Mouse (Mus musculus): ENCODE data around the gene Ffar4. TPM values are rescaled to one million over a fixed set of nuclear protein-coding genes. Genes with fewer than 3 reads are reported as not detected.

Gene Ffar4
- not detected in 2 replicates for polyA plus RNA-seq (2014; fragmentation: Nextera tagmentation; extraction: Ambion mirVana)

GRCm38 (mm10) chr19:38096858-38097758 is at the start of gene Ffar4:
Gene Ffar4 (plus strand): TSS chr19:38097071.
- H3K4me2 ChIP-seq: peak within 1 kb of the TSS; percentile 37
- under 1% methylated on average over 77 of the region's 77 CpGs for WGBS
- H3K4me1 ChIP-seq (ENCODE audit: control insufficient read depth, insufficient read depth, low read length): peaks cover 7% of the 10 kb centered on the region
- no peaks in the 10 kb centered on the region for H3K36me3 ChIP-seq (ENCODE audit: control insufficient read depth, insufficient read depth, low read length)
- peak; percentile 89 for DNase-seq (ENCODE audit: low spot score, missing footprints)
- H3K4me3 ChIP-seq (ENCODE audit: low read depth, low read length): peak within 1 kb of the TSS; percentile 25
- ATAC-seq (ENCODE audit: low FRiP score): peak; percentile 55
- no peak within 1 kb of the TSS for H3K9ac ChIP-seq (ENCODE audit: low read length)
- no peaks in the 10 kb centered on the region for H3K9me3 ChIP-seq (ENCODE audit: control insufficient read depth, low read length)
- peaks cover 29% of the 10 kb centered on the region for H3K27me3 ChIP-seq (ENCODE audit: control insufficient read depth, insufficient read depth, low read length)
- H3K27ac ChIP-seq (ENCODE audit: low read depth, low read length): no peak within 1 kb of the TSS

DNA sequence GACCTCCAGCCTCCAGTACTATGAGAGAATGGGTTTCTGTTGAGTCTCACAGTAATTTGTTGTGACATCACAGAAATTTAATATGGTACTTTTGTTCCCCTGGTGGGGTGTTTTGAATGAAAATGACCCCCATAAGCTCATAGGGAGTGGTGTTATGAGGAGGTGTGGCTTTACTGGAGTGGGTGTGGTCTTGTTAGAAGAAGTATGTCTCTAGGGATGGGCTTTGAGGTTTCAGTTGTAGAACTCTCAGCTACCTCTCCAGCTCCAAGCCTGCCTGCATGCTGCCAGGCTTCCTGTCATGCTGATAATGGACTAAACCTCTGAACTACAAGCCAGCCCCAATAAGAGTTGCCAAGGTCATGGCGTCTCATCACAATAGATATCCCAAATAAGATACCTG is 47.2 kb upstream of the Ffar4 start:
- no peak for ATAC-seq (ENCODE audit: low FRiP score)
- H3K36me3 ChIP-seq (ENCODE audit: control insufficient read depth, insufficient read depth, low read length): no peaks in the 10 kb centered on the region
- no peak overlapping the region for H3K9ac ChIP-seq (ENCODE audit: low read length)
- no peak overlapping the region for H3K4me3 ChIP-seq (ENCODE audit: low read depth, low read length)
- H3K27ac ChIP-seq (ENCODE audit: low read depth, low read length): no peak overlapping the region
- 88% methylated on average over 1 of the region's 1 CpGs for WGBS
- H3K4me2 ChIP-seq: no peak overlapping the region
- no peaks in the 10 kb centered on the region for H3K4me1 ChIP-seq (ENCODE audit: control insufficient read depth, insufficient read depth, low read length)
- H3K9me3 ChIP-seq (ENCODE audit: control insufficient read depth, low read length): no peaks in the 10 kb centered on the region
- no peaks in the 10 kb centered on the region for H3K27me3 ChIP-seq (ENCODE audit: control insufficient read depth, insufficient read depth, low read length)
- DNase-seq (ENCODE audit: low spot score, missing footprints): no peak

DNA sequence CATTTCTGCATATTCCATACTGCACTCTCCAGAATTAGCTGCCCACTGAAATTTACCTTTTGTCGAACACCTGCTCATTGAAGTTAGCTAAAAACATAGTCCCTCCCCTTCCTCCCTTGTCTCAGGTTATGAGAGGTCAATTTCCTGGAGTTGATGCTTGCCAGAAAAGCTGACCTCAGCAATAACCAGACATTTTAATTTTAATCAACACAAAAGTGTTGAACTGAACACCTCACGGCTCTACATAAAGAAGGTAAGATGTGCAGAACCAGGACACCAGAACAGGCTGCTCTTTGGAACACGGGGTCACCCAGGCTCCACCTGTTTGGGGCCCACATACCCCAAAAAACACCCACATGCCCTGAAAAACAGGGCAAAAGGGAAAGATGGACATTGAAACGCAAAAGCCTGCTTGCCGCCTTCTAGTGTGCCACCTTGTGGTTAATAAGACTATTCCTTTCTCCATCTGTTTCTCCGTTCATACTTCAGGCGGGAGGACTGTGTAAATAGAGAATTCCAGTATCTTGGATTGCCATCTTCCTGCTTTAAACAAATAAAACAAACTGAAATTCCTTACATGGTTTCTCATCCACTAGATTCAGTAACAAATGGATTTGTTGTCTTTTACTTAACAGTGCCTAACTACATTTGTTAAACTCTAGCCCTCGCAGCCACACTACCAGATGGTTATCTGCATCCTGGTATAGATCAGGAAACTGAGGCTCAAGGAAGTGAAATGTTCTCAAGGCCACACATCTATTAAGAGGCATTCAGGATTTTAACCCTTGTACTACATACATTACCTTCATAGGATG is 43.4 kb upstream of the Ffar4 start:
- Histone ChIP-seq H3K9ac (ENCODE audit: low read length) (peak overlapping the region; percentile 48; the same call in 1 of the 2 replicates), H3K27me3 (ENCODE audit: control insufficient read depth, insufficient read depth, low read length) (no peaks in the 10 kb centered on the region), H3K4me1 (ENCODE audit: control insufficient read depth, insufficient read depth, low read length) (peaks cover 7% of the 10 kb centered on the region; the same call in 1 of the 2 replicates), H3K27ac (ENCODE audit: low read depth, low read length) (no peak overlapping the region), H3K9me3 (ENCODE audit: control insufficient read depth, low read length) (no peaks in the 10 kb centered on the region), H3K4me3 (ENCODE audit: low read depth, low read length) (peak overlapping the region; percentile 75; the same call in 1 of the 2 replicates), H3K36me3 (ENCODE audit: control insufficient read depth, insufficient read depth, low read length) (peaks cover 3% of the 10 kb centered on the region; the same call in 1 of the 2 replicates), H3K4me2 (peak overlapping the region; percentile 47)
- ATAC-seq (ENCODE audit: low FRiP score): no peak
- 32% methylated on average over 8 of the region's 8 CpGs for WGBS
- DNase-seq (ENCODE audit: low spot score, missing footprints): peak; percentile 91

GRCm38 (mm10) chr19:38054149-38054719 is 42.6 kb upstream of the Ffar4 start:
- under 1% methylated on average over 23 of the region's 23 CpGs for WGBS
- H3K9me3 ChIP-seq (ENCODE audit: control insufficient read depth, low read length): no peaks in the 10 kb centered on the region
- ATAC-seq (ENCODE audit: low FRiP score) (peak; percentile 90; the same call in 1 of the 2 replicates), DNase-seq (ENCODE audit: low spot score, missing footprints) (no peak)
- H3K4me2 ChIP-seq: peak overlapping the region; percentile 47
- H3K27me3 ChIP-seq (ENCODE audit: control insufficient read depth, insufficient read depth, low read length): no peaks in the 10 kb centered on the region
- peak overlapping the region; percentile 48 for H3K9ac ChIP-seq (ENCODE audit: low read length)
- peaks cover 7% of the 10 kb centered on the region; the same call in 1 of the 2 replicates for H3K4me1 ChIP-seq (ENCODE audit: control insufficient read depth, insufficient read depth, low read length)
- peak overlapping the region; percentile 75 for H3K4me3 ChIP-seq (ENCODE audit: low read depth, low read length)
- no peak overlapping the region for H3K27ac ChIP-seq (ENCODE audit: low read depth, low read length)
- H3K36me3 ChIP-seq (ENCODE audit: control insufficient read depth, insufficient read depth, low read length): peaks cover 3% of the 10 kb centered on the region; the same call in 1 of the 2 replicates

- DNase-seq (ENCODE audit: low spot score, missing footprints): peak; percentile 100
These were observed 42.1 kb upstream of the Ffar4 start, which contains the start of gene Cep55 for GRCm38 (mm10) chr19:38054720-38055192. Gene Cep55 (plus strand): TSS chr19:38055011.

GRCm38 (mm10) chr19:38055798-38056197 is 41.1 kb upstream of the Ffar4 start:
- DNase-seq (ENCODE audit: low spot score, missing footprints): peak; percentile 83

More at GRCm38 (mm10) chr19:38054720-38055192, 42.1 kb upstream of the Ffar4 start, which contains the start of gene Cep55:
- peak within 1 kb of the TSS; percentile 68 for H3K4me2 ChIP-seq
- WGBS: under 1% methylated on average over 35 of the region's 36 CpGs
- H3K9ac ChIP-seq (ENCODE audit: low read length): peak within 1 kb of the TSS; percentile 71
- H3K9me3 ChIP-seq (ENCODE audit: control insufficient read depth, low read length): no peaks in the 10 kb centered on the region
- peak; percentile 96 for ATAC-seq (ENCODE audit: low FRiP score)
- no peaks in the 10 kb centered on the region for H3K27me3 ChIP-seq (ENCODE audit: control insufficient read depth, insufficient read depth, low read length)
- peak within 1 kb of the TSS; percentile 75 for H3K4me3 ChIP-seq (ENCODE audit: low read depth, low read length)
- 0 out of 2 replicates have a peak within 1 kb of the TSS, but pooled peaks have one; percentile 22 for H3K27ac ChIP-seq (ENCODE audit: low read depth, low read length)
- H3K36me3 ChIP-seq (ENCODE audit: control insufficient read depth, insufficient read depth, low read length): peaks cover 3% of the 10 kb centered on the region; the same call in 1 of the 2 replicates
- H3K4me1 ChIP-seq (ENCODE audit: control insufficient read depth, insufficient read depth, low read length): peaks cover 7% of the 10 kb centered on the region; the same call in 1 of the 2 replicates

GRCm38 (mm10) chr19:38056276-38056675 is 40.6 kb upstream of the Ffar4 start:
- Histone ChIP-seq H3K4me3 (ENCODE audit: low read depth, low read length) (peak overlapping the region; percentile 75), H3K9ac (ENCODE audit: low read length) (peak overlapping the region; percentile 71), H3K4me2 (peak overlapping the region; percentile 68), H3K36me3 (ENCODE audit: control insufficient read depth, insufficient read depth, low read length) (peaks cover 12% of the 10 kb centered on the region), H3K27ac (ENCODE audit: low read depth, low read length) (no peak overlapping the region), H3K27me3 (ENCODE audit: control insufficient read depth, insufficient read depth, low read length) (no peaks in the 10 kb centered on the region), H3K4me1 (ENCODE audit: control insufficient read depth, insufficient read depth, low read length) (peaks cover 7% of the 10 kb centered on the region; the same call in 1 of the 2 replicates), H3K9me3 (ENCODE audit: control insufficient read depth, low read length) (no peaks in the 10 kb centered on the region)
- peak; percentile 72 for DNase-seq (ENCODE audit: low spot score, missing footprints)
- ATAC-seq (ENCODE audit: low FRiP score): no peak
- WGBS: 54% methylated on average over 3 of the region's 3 CpGs

More at GRCm38 (mm10) chr19:38055798-38056197, 41.1 kb upstream of the Ffar4 start:
- peak overlapping the region; percentile 75 for H3K4me3 ChIP-seq (ENCODE audit: low read depth, low read length)
- H3K4me2 ChIP-seq: peak overlapping the region; percentile 68
- WGBS: 21% methylated on average over 6 of the region's 6 CpGs
- H3K27me3 ChIP-seq (ENCODE audit: control insufficient read depth, insufficient read depth, low read length): no peaks in the 10 kb centered on the region
- peaks cover 8% of the 10 kb centered on the region; the same call in 1 of the 2 replicates for H3K36me3 ChIP-seq (ENCODE audit: control insufficient read depth, insufficient read depth, low read length)
- no peak for ATAC-seq (ENCODE audit: low FRiP score)
- H3K4me1 ChIP-seq (ENCODE audit: control insufficient read depth, insufficient read depth, low read length): peaks cover 7% of the 10 kb centered on the region; the same call in 1 of the 2 replicates
- H3K9me3 ChIP-seq (ENCODE audit: control insufficient read depth, low read length): no peaks in the 10 kb centered on the region
- no peak overlapping the region for H3K27ac ChIP-seq (ENCODE audit: low read depth, low read length)
- H3K9ac ChIP-seq (ENCODE audit: low read length): peak overlapping the region; percentile 71

DNA sequence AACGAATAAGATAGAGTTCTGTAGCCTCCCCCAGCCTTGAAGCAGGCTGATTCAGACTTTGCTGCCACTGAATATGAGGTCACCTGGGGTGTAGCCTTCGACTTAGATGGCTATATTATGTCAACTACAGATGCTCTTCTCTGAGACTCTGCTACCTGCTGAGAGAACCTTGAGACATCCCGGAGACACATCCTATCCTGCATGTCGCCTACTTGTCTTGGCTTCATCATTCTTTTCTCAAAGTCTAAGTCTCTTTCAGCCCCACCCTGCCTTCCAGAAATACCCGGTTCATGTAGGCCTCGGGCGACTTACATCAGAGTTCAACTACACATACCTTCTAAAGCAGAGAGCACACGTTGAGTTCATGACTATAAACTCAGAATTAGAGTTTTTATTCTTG is 39.9 kb upstream of the Ffar4 start:
- H3K4me3 ChIP-seq (ENCODE audit: low read depth, low read length): no peak overlapping the region
- peaks cover 13% of the 10 kb centered on the region for H3K36me3 ChIP-seq (ENCODE audit: control insufficient read depth, insufficient read depth, low read length)
- no peak overlapping the region for H3K27ac ChIP-seq (ENCODE audit: low read depth, low read length)
- no peaks in the 10 kb centered on the region for H3K9me3 ChIP-seq (ENCODE audit: control insufficient read depth, low read length)
- no peak overlapping the region for H3K9ac ChIP-seq (ENCODE audit: low read length)
- H3K27me3 ChIP-seq (ENCODE audit: control insufficient read depth, insufficient read depth, low read length): no peaks in the 10 kb centered on the region
- DNase-seq (ENCODE audit: low spot score, missing footprints) (no peak), ATAC-seq (ENCODE audit: low FRiP score) (no peak)
- H3K4me1 ChIP-seq (ENCODE audit: control insufficient read depth, insufficient read depth, low read length): peaks cover 7% of the 10 kb centered on the region; the same call in 1 of the 2 replicates
- no peak overlapping the region for H3K4me2 ChIP-seq
- WGBS: 93% methylated on average over 8 of the region's 8 CpGs

All from midbrain, embryonic 11.5 days (tissue).